Mouse (Mus musculus) gastrocnemius, adult 2 months (tissue): Measurements from ENCODE around the gene Wasf1. TPM values are rescaled to one million over a fixed set of nuclear protein-coding genes. Genes with fewer than 3 reads are reported as not detected.

ENCODE experiments used
- DNase-seq: peaks from one replicate; pipeline ENCODE4 v3.0.0; 2022
- H3K27ac ChIP-seq: fragments of 200-600 bp; 2 replicates; pipeline ENCODE4 v1.8.1; 2022; ENCODE audit warnings: mild to moderate bottlenecking
- H3K4me3 ChIP-seq: fragments of 200-600 bp; 2 replicates; pipeline ENCODE4 v1.8.1; 2022; ENCODE audit warnings: mild to moderate bottlenecking, moderate library complexity
- CTCF ChIP-seq: fragments of 200-600 bp; IDR thresholded peaks from 2 replicates; pipeline ENCODE4 v1.8.1; 2022; ENCODE audit warnings: antibody characterized with exemption, mild to moderate bottlenecking, moderate library complexity
- intact Hi-C: fragments of 180-260 bp; cut with DNase I; formaldehyde crosslinking; loops from one replicate; pipeline ENCODE4 v1.15.1; 2025
- long read RNA-seq, 2 experiments: library from polyadenylated mRNA; stranded (forward); transcript quantifications; one replicate each; pipeline ENCODE4 v2.0.0; 2021
- total RNA-seq, 2 experiments: library from RNA; stranded (reverse); gene quantifications; 2 replicates each; pipeline ENCODE4 v1.2.3; 2021

Gene Wasf1
- under 1 TPM; 0.38 to 0.61 TPM for total RNA-seq
- long read RNA-seq, experiment 1, result 0 reads
- long read RNA-seq, experiment 2, partial matches to known transcripts, result 0 of 1 reads
- long read RNA-seq, experiment 2, other reads (novel, unspliced or antisense), result 0 of 1 reads

GRCm38 (mm10) chr10:40882831-40883643 is at the start of gene Wasf1, which contains the start of gene Cdc40:
Gene Wasf1 (plus strand): TSS chr10:40883475.
Gene Cdc40 (minus strand): TSS chr10:40883311.
- peak; percentile 96 for DNase-seq
- intact Hi-C loops, result loop anchor here (10.0 kb wide), 3 partner anchors 198 to 422 kb away; partner anchors contain the start of genes Ak9, Fig4 and Mettl24
- Histone ChIP-seq H3K27ac (peak within 1 kb of the TSS; percentile 93), H3K4me3 (peak within 1 kb of the TSS; percentile 88)
- no peak; the same call in 1 of the 2 replicates for TF ChIP-seq CTCF

- peak; percentile 27 for DNase-seq
- Histone ChIP-seq H3K27ac (no peak overlapping the region), H3K4me3 (no peak overlapping the region)
- intact Hi-C loops, result no loop called here
- no peak for TF ChIP-seq CTCF
Measured at GRCm38 (mm10) chr10:40840086-40840485, 43.2 kb upstream of the Wasf1 start.

- H3K27ac ChIP-seq, result no peak overlapping the region
- intact Hi-C loops, result no loop called here
- H3K4me3 ChIP-seq, result no peak overlapping the region
- no peak for TF ChIP-seq CTCF
- DNase-seq, result no peak
Measured at GRCm38 (mm10) chr10:40843841-40844240, 39.4 kb upstream of the Wasf1 start.

- intact Hi-C loops, result no loop called here
- TF ChIP-seq CTCF, result no peak
- H3K4me3 ChIP-seq, result no peak overlapping the region
- no peak overlapping the region for H3K27ac ChIP-seq
- DNase-seq, result no peak
Measured at GRCm38 (mm10) chr10:40844546-40844945, 38.7 kb upstream of the Wasf1 start.

- TF ChIP-seq CTCF, result no peak
- no peak overlapping the region for H3K4me3 ChIP-seq
- no peak overlapping the region for H3K27ac ChIP-seq
- no peak for DNase-seq
- intact Hi-C loops, result no loop called here
Measured at GRCm38 (mm10) chr10:40845626-40846025, 37.6 kb upstream of the Wasf1 start.

GRCm38 (mm10) chr10:40847176-40847874 is 36.0 kb upstream of the Wasf1 start:
- H3K27ac ChIP-seq, result no peak overlapping the region
- intact Hi-C loops, result no loop called here
- TF ChIP-seq CTCF, result no peak
- no peak for DNase-seq
- H3K4me3 ChIP-seq, result no peak overlapping the region

GRCm38 (mm10) chr10:40850644-40851043 is 32.6 kb upstream of the Wasf1 start:
- TF ChIP-seq CTCF, result no peak
- no peak overlapping the region for H3K4me3 ChIP-seq
- DNase-seq, result no peak
- no peak overlapping the region for H3K27ac ChIP-seq
- intact Hi-C loops, result no loop called here

GRCm38 (mm10) chr10:40851138-40851537 is 32.1 kb upstream of the Wasf1 start:
- intact Hi-C loops, result no loop called here
- TF ChIP-seq CTCF, result no peak
- Histone ChIP-seq H3K27ac (no peak overlapping the region), H3K4me3 (no peak overlapping the region)
- DNase-seq, result no peak

GRCm38 (mm10) chr10:40855616-40856015 is 27.7 kb upstream of the Wasf1 start:
- Histone ChIP-seq H3K4me3 (no peak overlapping the region), H3K27ac (no peak overlapping the region)
- DNase-seq, result no peak
- no peak for TF ChIP-seq CTCF
- intact Hi-C loops, result no loop called here

- no peak for DNase-seq
- intact Hi-C loops, result no loop called here
- no peak for TF ChIP-seq CTCF
- H3K4me3 ChIP-seq, result no peak overlapping the region
- no peak overlapping the region for H3K27ac ChIP-seq
Measured at GRCm38 (mm10) chr10:40856703-40857102, 26.6 kb upstream of the Wasf1 start.

GRCm38 (mm10) chr10:40857599-40857998 is 25.7 kb upstream of the Wasf1 start:
- H3K27ac ChIP-seq, result no peak overlapping the region
- no peak for TF ChIP-seq CTCF
- no peak for DNase-seq
- intact Hi-C loops, result no loop called here
- no peak overlapping the region for H3K4me3 ChIP-seq

GRCm38 (mm10) chr10:40868081-40868480 is 15.2 kb upstream of the Wasf1 start:
- intact Hi-C loops, result no loop called here
- H3K27ac ChIP-seq, result no peak overlapping the region
- no peak for DNase-seq
- no peak for TF ChIP-seq CTCF
- H3K4me3 ChIP-seq, result no peak overlapping the region

GRCm38 (mm10) chr10:40871301-40871700 is 12.0 kb upstream of the Wasf1 start:
- intact Hi-C loops, result no loop called here
- Histone ChIP-seq H3K4me3 (no peak overlapping the region), H3K27ac (no peak overlapping the region)
- TF ChIP-seq CTCF, result no peak
- DNase-seq, result no peak
